Mouse (Mus musculus): ENCODE measurements around the gene Klk10.
A peak's percentile ranks its signal among the peaks of the same experiment; 100 is the strongest.

Klk10 gene

GRCm38 (mm10) chr7:43780746-43781145 is at the start of gene Klk10:
Gene Klk10, plus strand, starts transcription at chr7:43781035.
- no peak for DNase-seq (ENCODE audit: low spot score)

- peak; percentile 44 for DNase-seq (ENCODE audit: low spot score)
Measured at GRCm38 (mm10) chr7:43747788-43748187, 33.0 kb upstream of the Klk10 start.

GRCm38 (mm10) chr7:43752806-43753205 is 28.0 kb upstream of the Klk10 start:
- DNase-seq (ENCODE audit: low spot score): no peak

GRCm38 (mm10) chr7:43766484-43766883 is 14.4 kb upstream of the Klk10 start:
- no peak for DNase-seq (ENCODE audit: low spot score)

- no peak for DNase-seq (ENCODE audit: low spot score)
Measured at GRCm38 (mm10) chr7:43768597-43768996, 12.2 kb upstream of the Klk10 start, which contains the start of gene Klk12. Gene Klk12, plus strand, starts transcription at chr7:43768897.

GRCm38 (mm10) chr7:43769636-43770035 is 11.2 kb upstream of the Klk10 start:
- DNase-seq (ENCODE audit: low spot score): no peak

- no peak for DNase-seq (ENCODE audit: low spot score)
Measured at GRCm38 (mm10) chr7:43770701-43771100, 10.1 kb upstream of the Klk10 start.

- DNase-seq (ENCODE audit: low spot score): no peak
Measured at GRCm38 (mm10) chr7:43771916-43772315, 8.9 kb upstream of the Klk10 start.

- DNase-seq (ENCODE audit: low spot score): no peak
Measured at GRCm38 (mm10) chr7:43772901-43773300, 7.9 kb upstream of the Klk10 start.

GRCm38 (mm10) chr7:43774364-43774763 is 6.5 kb upstream of the Klk10 start, which contains the start of gene Klk11:
Gene Klk11, plus strand, starts transcription at chr7:43774604.
- no peak for DNase-seq (ENCODE audit: low spot score)

- DNase-seq (ENCODE audit: low spot score): no peak
Measured at GRCm38 (mm10) chr7:43774802-43775201, 6.0 kb upstream of the Klk10 start.

- DNase-seq (ENCODE audit: low spot score): no peak
Measured at GRCm38 (mm10) chr7:43775311-43776057, 5.4 kb upstream of the Klk10 start.

- DNase-seq (ENCODE audit: low spot score): no peak
Measured at GRCm38 (mm10) chr7:43776506-43776905, 4.3 kb upstream of the Klk10 start.

- DNase-seq (ENCODE audit: low spot score): no peak
Measured at GRCm38 (mm10) chr7:43777423-43777822, 3.4 kb upstream of the Klk10 start.

- DNase-seq (ENCODE audit: low spot score): no peak
Measured at GRCm38 (mm10) chr7:43778176-43778970, 2.5 kb upstream of the Klk10 start.

GRCm38 (mm10) chr7:43780241-43780640 is 594 bp upstream of the Klk10 start:
- DNase-seq (ENCODE audit: low spot score): no peak

- DNase-seq (ENCODE audit: low spot score): no peak
Measured at GRCm38 (mm10) chr7:43781541-43781940, 706 bp downstream of the Klk10 start.

- peak; percentile 72 for DNase-seq (ENCODE audit: low spot score)
Measured at GRCm38 (mm10) chr7:43782275-43783265, 1.7 kb downstream of the Klk10 start.

- no peak for DNase-seq (ENCODE audit: low spot score)
Measured at GRCm38 (mm10) chr7:43785286-43785685, 4.5 kb downstream of the Klk10 start.

GRCm38 (mm10) chr7:43788096-43788495 is 7.3 kb downstream of the Klk10 start:
- DNase-seq (ENCODE audit: low spot score): peak; percentile 23

GRCm38 (mm10) chr7:43789295-43789694 is 8.5 kb downstream of the Klk10 start:
- DNase-seq (ENCODE audit: low spot score): no peak

GRCm38 (mm10) chr7:43791591-43791990 is 10.8 kb downstream of the Klk10 start, which contains the start of gene Klk9:
Gene Klk9, plus strand, starts transcription at chr7:43791891.
- no peak for DNase-seq (ENCODE audit: low spot score)
